Mouse (Mus musculus): ENCODE data around the gene Gm3448.

The Gm3448 gene

DNA sequence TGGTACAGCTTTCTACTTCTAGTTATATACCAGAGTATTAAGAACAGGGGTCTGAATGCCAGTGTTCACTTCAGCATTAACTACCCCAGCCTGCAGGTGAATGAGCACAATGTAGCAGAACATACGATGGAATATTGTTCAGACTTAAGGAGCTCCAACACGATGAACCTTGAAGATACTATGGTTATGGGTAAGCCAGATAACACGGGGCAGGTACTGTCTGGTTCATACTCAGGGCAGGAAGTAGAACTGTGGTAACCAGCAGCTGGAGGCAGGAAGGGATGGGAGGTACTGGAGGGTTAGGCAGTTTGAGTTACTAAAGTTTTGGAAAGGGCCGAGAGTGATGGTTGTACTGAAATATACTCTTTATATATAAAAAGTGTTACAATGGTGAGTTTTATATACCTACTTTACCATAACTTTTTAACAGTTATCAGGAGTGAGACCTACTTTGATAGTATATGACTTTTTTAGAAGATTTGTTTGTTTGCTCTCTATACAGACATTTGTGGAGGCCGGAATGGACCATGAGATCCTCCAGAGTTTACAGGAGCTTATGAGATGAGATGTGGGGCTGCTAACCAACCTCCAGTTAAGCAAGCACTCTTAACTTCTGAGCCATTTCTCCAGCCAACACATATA lies 82.5 kb downstream of the Gm3448 start:
- DNase-seq = no peak

DNA sequence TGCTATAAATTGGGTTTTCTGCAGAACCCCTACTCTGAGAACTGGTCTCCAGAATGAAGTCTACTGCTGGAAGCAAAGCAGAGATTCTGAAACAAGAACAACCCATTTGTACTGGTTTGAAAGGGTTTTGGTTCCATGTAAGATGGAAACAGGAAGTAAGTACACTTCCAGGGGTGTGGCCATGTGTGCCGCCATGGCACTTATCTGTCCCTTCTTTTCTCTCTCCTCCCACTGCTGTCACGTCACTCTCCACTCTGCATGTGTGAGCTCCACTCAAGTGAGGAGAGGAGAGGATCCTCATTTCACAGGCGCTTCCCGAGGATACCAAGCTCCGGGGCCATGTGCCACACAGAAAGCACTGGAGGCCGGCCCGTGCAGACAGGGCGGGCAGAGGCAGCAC lies 87.9 kb downstream of the Gm3448 start:
- DNase-seq = no peak

DNA sequence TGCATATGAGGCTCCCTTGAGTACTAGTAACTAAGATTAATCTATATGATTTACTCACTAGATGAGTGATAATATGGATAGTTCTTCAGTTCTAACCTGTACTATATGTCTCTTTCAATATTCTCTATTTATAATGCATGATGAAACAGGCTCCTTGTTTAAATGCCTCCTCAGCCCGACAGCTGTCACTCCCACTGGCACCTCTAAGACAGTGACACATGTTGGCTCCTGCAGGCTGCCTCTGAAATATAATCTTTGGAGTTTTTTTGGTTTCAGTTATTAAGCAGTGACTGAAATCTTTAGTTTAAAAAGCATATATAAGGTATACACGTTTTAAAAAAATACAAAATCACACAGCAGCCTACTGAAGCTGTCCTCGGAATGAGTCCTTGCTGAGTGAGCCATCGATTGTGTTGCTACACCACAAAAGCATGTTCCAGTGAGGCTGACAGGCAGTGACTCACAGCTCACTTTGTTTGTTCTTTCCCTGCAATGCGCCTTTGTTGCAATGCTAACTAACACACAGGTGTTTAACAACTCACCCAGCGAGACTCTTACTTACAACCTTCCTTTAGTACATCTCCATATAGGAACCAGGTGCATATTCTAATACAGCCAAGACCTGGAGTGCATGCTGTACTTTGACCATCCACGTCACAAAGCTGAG lies 92.0 kb downstream of the Gm3448 start:
- DNase-seq = no peak
